Mouse (Mus musculus) liver, postnatal 0 days (tissue): ENCODE results near the gene Syt6.

ENCODE experiments used
- CTCF ChIP-seq: sonication (generic); IDR thresholded peaks from 2 replicates; pipeline ENCODE4 v1.5.1; 2016; ENCODE audit warnings: antibody characterized with exemption, low read depth
- EP300 ChIP-seq: IDR thresholded peaks from 2 replicates; pipeline ENCODE4 v1.6.1; 2016; ENCODE audit warnings: antibody characterized with exemption, low read depth, mild to moderate bottlenecking

- TF ChIP-seq EP300 = no peak
- no peak for TF ChIP-seq CTCF
These were observed at the start of gene Syt6 for GRCm38 (mm10) chr3:103575156-103575892.
